Mouse (Mus musculus): ENCODE measurements around the gene Relt. TPM values are rescaled to one million over a fixed set of nuclear protein-coding genes. Genes with fewer than 3 reads are reported as not detected.
A peak's percentile ranks its signal among the peaks of the same experiment; 100 is the strongest.

The Relt gene
- total RNA-seq, 2 experiments from 2014 or later: 14.1 to 18.6 TPM

GRCm38 (mm10) chr7:100894833-100895226 lies 31.6 kb upstream of the Relt start:
- intact Hi-C loops (cut with DNase I): no loop called here
- Histone ChIP-seq H3K27ac (peak overlapping the region; percentile 97), H3K4me3 (peak overlapping the region; percentile 83)
- no peak for TF ChIP-seq CTCF (IDR thresholded peaks at IDR 0.05)
- no peak for DNase-seq (ENCODE audit: extremely low spot score in 1 of 2, low spot score in 2 of 2)

- DNase-seq (ENCODE audit: extremely low spot score in 1 of 2, low spot score in 2 of 2): peak; percentile 71 to 75
- no peak; the same call in 1 of the 2 replicates for TF ChIP-seq CTCF (IDR thresholded peaks at IDR 0.05)
- H3K4me3 ChIP-seq: peak overlapping the region; percentile 83
- intact Hi-C loops (cut with DNase I): no loop called here
- peak overlapping the region; percentile 97 for H3K27ac ChIP-seq
These were observed 31.0 kb upstream of the Relt start for GRCm38 (mm10) chr7:100894057-100894832.

DNA sequence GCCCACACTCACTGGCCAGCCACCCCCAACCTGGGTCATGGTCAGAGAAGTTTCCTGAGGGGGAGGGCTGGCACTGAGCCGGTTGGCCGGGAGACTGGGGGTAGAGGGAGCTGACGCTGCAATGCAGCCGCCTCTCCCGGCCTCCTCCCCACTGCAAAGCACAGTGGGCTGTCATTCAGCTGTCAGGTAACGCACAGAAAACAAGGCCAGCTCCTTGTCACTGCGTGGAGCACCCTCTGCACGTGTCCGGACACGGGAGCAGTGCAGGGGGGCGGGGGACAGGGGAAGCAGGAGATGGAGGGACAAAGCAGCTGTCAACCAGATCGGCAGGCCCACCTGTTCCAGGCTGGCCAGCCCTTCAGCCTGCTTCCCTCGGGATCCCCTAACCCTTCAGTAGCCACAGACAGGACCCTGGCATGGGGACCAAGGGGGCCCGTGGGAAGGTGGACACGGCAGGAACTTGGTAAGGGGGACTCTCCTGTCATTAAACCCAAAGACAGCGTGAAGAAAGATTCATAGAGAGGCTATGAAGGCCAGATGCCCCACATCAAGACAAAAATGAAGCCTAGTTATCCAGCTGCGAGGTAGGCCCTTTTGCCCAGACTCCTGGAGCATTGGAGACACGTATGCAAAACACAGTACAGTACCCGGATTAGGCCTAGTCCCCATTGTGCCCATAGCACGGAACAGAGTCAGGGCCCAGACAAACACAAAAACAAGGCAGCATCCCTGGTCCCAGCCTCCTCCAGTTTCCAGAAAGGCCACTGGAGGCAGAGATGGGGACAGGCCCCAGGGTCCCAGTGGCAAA lies 30.2 kb upstream of the Relt start:
- TF ChIP-seq CTCF (IDR thresholded peaks at IDR 0.05): no peak; the same call in 1 of the 2 replicates
- intact Hi-C loops (cut with DNase I): no loop called here
- Histone ChIP-seq H3K27ac (peak overlapping the region; percentile 97), H3K4me3 (peak overlapping the region; percentile 83)
- peak; percentile 54 to 60 for DNase-seq (ENCODE audit: extremely low spot score in 1 of 2, low spot score in 2 of 2)

GRCm38 (mm10) chr7:100886535-100886934 lies 23.3 kb upstream of the Relt start:
- no peak overlapping the region for H3K27ac ChIP-seq
- H3K4me3 ChIP-seq: no peak overlapping the region
- DNase-seq (ENCODE audit: extremely low spot score in 1 of 2, low spot score in 2 of 2): peak in 1 of 2 experiments; percentile 66
- TF ChIP-seq CTCF (IDR thresholded peaks at IDR 0.05): peak; percentile 98
- intact Hi-C loops (cut with DNase I): no loop called here

DNA sequence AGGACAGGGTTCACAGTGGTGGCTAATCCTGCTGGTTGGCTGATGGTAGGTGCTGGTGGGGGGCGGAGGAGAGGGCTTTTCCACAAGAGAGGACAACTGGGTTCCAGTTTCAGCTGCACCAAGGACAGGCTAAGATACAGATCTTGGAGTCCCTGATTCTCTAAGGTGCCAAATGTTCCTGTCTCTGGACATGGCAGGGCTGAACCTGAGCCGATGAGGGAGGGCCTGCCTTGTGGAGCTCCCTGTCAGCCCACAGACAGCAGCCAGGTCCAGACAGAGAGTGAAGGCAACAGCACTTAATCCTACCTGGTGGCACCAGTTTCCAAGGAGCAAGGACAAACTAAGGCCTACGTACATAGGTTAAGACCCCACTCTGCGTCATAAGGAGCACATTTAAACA lies 21.2 kb upstream of the Relt start:
- DNase-seq (ENCODE audit: extremely low spot score in 1 of 2, low spot score in 2 of 2): no peak
- intact Hi-C loops (cut with DNase I): no loop called here

GRCm38 (mm10) chr7:100881950-100882349 lies 18.7 kb upstream of the Relt start:
- intact Hi-C loops (cut with DNase I): no loop called here
- Histone ChIP-seq H3K27ac (no peak overlapping the region), H3K4me3 (no peak overlapping the region)
- no peak for DNase-seq (ENCODE audit: extremely low spot score in 1 of 2, low spot score in 2 of 2)
- TF ChIP-seq CTCF (IDR thresholded peaks at IDR 0.05): no peak

More for the DNA sequence above, 21.2 kb upstream of the Relt start:
- Histone ChIP-seq H3K27ac (no peak overlapping the region), H3K4me3 (no peak overlapping the region)
- no peak for TF ChIP-seq CTCF (IDR thresholded peaks at IDR 0.05)

DNA sequence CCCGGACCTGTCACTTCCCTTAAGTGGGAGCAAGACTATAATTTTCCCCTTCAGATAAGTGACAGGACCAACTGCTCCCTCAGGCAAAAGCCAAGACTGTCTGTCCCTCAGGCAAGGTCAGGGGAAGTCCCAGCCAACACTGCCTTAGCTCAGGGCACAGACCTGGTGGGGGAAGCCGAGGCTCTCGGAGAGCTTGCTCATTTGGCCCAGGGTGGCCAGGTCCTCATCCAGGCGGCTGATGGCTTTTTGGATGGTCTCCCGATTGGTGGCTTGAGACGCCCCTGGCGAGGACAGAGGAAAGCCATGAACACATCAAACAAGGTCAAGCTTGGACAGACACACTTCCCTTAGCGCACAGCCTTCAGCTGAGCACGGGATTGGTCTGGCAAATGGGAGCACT lies 18.3 kb upstream of the Relt start:
- H3K4me3 ChIP-seq: no peak overlapping the region
- intact Hi-C loops (cut with DNase I): no loop called here
- no peak for DNase-seq (ENCODE audit: extremely low spot score in 1 of 2, low spot score in 2 of 2)
- no peak overlapping the region for H3K27ac ChIP-seq
- TF ChIP-seq CTCF (IDR thresholded peaks at IDR 0.05): no peak

GRCm38 (mm10) chr7:100879595-100879994 lies 16.3 kb upstream of the Relt start:
- peak; percentile 45 to 55 for DNase-seq (ENCODE audit: extremely low spot score in 1 of 2, low spot score in 2 of 2)
- no peak overlapping the region for H3K4me3 ChIP-seq
- no peak overlapping the region for H3K27ac ChIP-seq
- TF ChIP-seq CTCF (IDR thresholded peaks at IDR 0.05): peak; percentile 58
- intact Hi-C loops (cut with DNase I): no loop called here

GRCm38 (mm10) chr7:100876771-100877170 lies 13.5 kb upstream of the Relt start:
- intact Hi-C loops (cut with DNase I): no loop called here
- no peak for TF ChIP-seq CTCF (IDR thresholded peaks at IDR 0.05)
- no peak for DNase-seq (ENCODE audit: extremely low spot score in 1 of 2, low spot score in 2 of 2)
- H3K4me3 ChIP-seq: no peak overlapping the region
- H3K27ac ChIP-seq: no peak overlapping the region

DNA sequence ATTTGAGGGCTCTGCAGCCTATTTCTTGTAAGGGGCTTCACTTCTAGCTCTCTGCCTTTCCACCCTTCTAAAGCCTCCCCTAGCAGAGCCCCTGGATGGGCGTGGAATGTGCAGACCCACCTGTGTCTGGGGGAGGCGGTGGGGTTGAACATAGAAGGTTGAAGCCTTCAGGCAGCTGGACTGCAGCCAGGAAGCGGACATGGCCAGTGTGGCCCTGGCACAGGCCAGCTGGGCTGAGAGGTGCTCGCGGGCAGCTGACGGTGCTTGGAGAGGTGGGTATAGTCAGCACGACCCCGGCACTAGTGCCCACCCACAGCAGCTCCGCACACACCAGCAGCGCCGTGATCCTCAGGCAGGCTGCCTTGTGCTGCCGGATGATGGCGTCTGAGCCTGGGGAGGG lies 13.0 kb upstream of the Relt start:
- intact Hi-C loops (cut with DNase I): no loop called here
- no peak for TF ChIP-seq CTCF (IDR thresholded peaks at IDR 0.05)

GRCm38 (mm10) chr7:100875822-100876221 lies 12.6 kb upstream of the Relt start:
- TF ChIP-seq CTCF (IDR thresholded peaks at IDR 0.05): no peak
- no peak for DNase-seq (ENCODE audit: extremely low spot score in 1 of 2, low spot score in 2 of 2)
- Histone ChIP-seq H3K27ac (no peak overlapping the region), H3K4me3 (no peak overlapping the region)
- intact Hi-C loops (cut with DNase I): no loop called here

More for the DNA sequence above, 13.0 kb upstream of the Relt start:
- no peak overlapping the region for H3K4me3 ChIP-seq
- no peak for DNase-seq (ENCODE audit: extremely low spot score in 1 of 2, low spot score in 2 of 2)
- no peak overlapping the region; the same call in 1 of the 2 replicates for H3K27ac ChIP-seq

DNA sequence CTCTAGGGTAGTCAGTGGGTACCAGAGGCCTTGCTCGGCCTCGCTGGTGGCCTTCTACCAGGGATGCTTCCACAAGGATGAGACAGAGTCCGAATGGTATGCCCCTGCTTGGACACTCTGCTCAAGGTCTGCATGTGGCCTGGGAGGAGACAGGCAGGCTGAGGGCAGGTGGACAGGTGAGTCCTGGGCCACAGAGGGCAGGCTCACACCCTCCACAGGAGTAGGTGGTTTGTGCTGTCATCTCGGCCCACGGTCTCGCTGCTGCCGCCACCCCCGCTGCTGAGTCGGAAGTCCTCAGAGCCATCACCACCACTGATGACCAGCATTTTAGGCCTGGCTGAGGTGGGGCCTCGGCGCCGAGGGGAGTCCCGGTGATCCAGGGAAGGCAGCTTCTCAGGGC lies 10.0 kb upstream of the Relt start:
- intact Hi-C loops (cut with DNase I): no loop called here
- DNase-seq (ENCODE audit: extremely low spot score in 1 of 2, low spot score in 2 of 2): no peak
- no peak overlapping the region for H3K27ac ChIP-seq
- H3K4me3 ChIP-seq: no peak overlapping the region
- TF ChIP-seq CTCF (IDR thresholded peaks at IDR 0.05): no peak
